Comparison of ENCODE assay signal across 24 mouse cellular contexts in genomic region chr2:113531886-113532285, GRCm38 (mm10).
DNase-seq lines count a peak whose midpoint lies in the region; ATAC-seq and TF ChIP-seq lines count a peak whose summit lies in the region.
"Had no signal": no experiment of that assay in that cellular context is flagged by ENCODE, and none has a peak within 500 bp of the region (broad histone marks: within the 10 kb centered on the region; RNA-seq: fewer than 3 reads in every experiment).

No protein-coding gene starts in this region.

- H3K36me3 ChIP-seq in lung, embryonic 16.5 days (ENCODE audit: control insufficient read depth, insufficient read depth, low read length): no peaks in the 10 kb centered on the region
- no peaks in the 10 kb centered on the region for H3K36me3 ChIP-seq in forebrain, embryonic 16.5 days (ENCODE audit: control insufficient read depth, insufficient read depth)
- H3K36me3 ChIP-seq: embryonic facial prominence, embryonic 13.5 days; embryonic facial prominence, embryonic 15.5 days; forebrain, embryonic 10.5 days; forebrain, embryonic 12.5 days had no signal

- no peak for TF ChIP-seq CTCF in lung, adult 2 months (IDR thresholded peaks at IDR 0.05; ENCODE audit: insufficient read depth, low read length)

- no peak overlapping the region for H3K9ac ChIP-seq in lung, embryonic 16.5 days (ENCODE audit: low read length)
- no peak overlapping the region for H3K9ac ChIP-seq in forebrain, embryonic 16.5 days (replicated peaks; ENCODE audit: low read depth, low read length)
- H3K9ac ChIP-seq: embryonic facial prominence, embryonic 13.5 days; embryonic facial prominence, embryonic 15.5 days; forebrain, embryonic 12.5 days; forebrain, postnatal 0 days had no signal

- peaks cover 10% of the 10 kb centered on the region for H3K4me1 ChIP-seq in lung, embryonic 16.5 days (replicated peaks; ENCODE audit: control insufficient read depth, insufficient read depth, low read length)
- peaks cover 6% of the 10 kb centered on the region for H3K4me1 ChIP-seq in lung, adult 2 months (ENCODE audit: control insufficient read depth, insufficient read depth, low read length)
- H3K4me1 ChIP-seq in forebrain, embryonic 16.5 days (replicated peaks; ENCODE audit: control insufficient read depth, insufficient read depth, low read length): no peaks in the 10 kb centered on the region
- H3K4me1 ChIP-seq: embryonic facial prominence, embryonic 13.5 days; embryonic facial prominence, embryonic 15.5 days; forebrain, embryonic 10.5 days; forebrain, embryonic 12.5 days had no signal

- peaks cover 6% of the 10 kb centered on the region; the same call in 1 of the 2 replicates for H3K27me3 ChIP-seq in lung, embryonic 16.5 days (ENCODE audit: control insufficient read depth, insufficient read depth, low read depth, low read length)
- H3K27me3 ChIP-seq in forebrain, embryonic 16.5 days (replicated peaks; ENCODE audit: control insufficient read depth, insufficient read depth, low read length): no peaks in the 10 kb centered on the region
- H3K27me3 ChIP-seq: embryonic facial prominence, embryonic 15.5 days; forebrain, embryonic 12.5 days had no signal

- TF ChIP-seq POLR2A in lung, adult 2 months (IDR thresholded peaks at IDR 0.05; ENCODE audit: borderline replicate concordance, extremely low read depth, low read depth, low read length): no peak

- no peak overlapping the region for H3K27ac ChIP-seq in lung, embryonic 16.5 days (ENCODE audit: low read length)
- H3K27ac ChIP-seq in forebrain, embryonic 16.5 days (ENCODE audit: low read length): no peak overlapping the region
- H3K27ac ChIP-seq: embryonic facial prominence, embryonic 13.5 days; embryonic facial prominence, embryonic 15.5 days; forebrain, embryonic 10.5 days; forebrain, embryonic 12.5 days had no signal

- no peak overlapping the region for H3K4me2 ChIP-seq in lung, embryonic 16.5 days (ENCODE audit: low read depth, low read length)
- no peak overlapping the region for H3K4me2 ChIP-seq in forebrain, embryonic 16.5 days (ENCODE audit: low read length)
- H3K4me2 ChIP-seq: embryonic facial prominence, embryonic 13.5 days; embryonic facial prominence, embryonic 15.5 days; forebrain, embryonic 12.5 days had no signal

- ATAC-seq in lung, embryonic 16.5 days (ENCODE audit: low read depth): 0 out of 2 replicates have a peak, but pooled peaks have one; percentile 37
- ATAC-seq in cerebellum, adult (ENCODE audit: insufficient number of reproducible peaks, low FRiP score, low TSS enrichment): no peak
- ATAC-seq in forebrain, embryonic 16.5 days: no peak
- ATAC-seq: forebrain, embryonic 14.5 days; forebrain, postnatal 0 days had no signal

- no peak overlapping the region for H3K4me3 ChIP-seq in lung, embryonic 16.5 days (ENCODE audit: low read length)
- no peak overlapping the region for H3K4me3 ChIP-seq in lung, adult 2 months (replicated peaks; ENCODE audit: extremely low read depth, low read depth, low read length)
- H3K4me3 ChIP-seq in forebrain, embryonic 16.5 days (replicated peaks; ENCODE audit: low read length): no peak overlapping the region
- H3K4me3 ChIP-seq: embryonic facial prominence, embryonic 13.5 days; embryonic facial prominence, embryonic 15.5 days; erythroblast, embryonic 14.5 days; forebrain, embryonic 10.5 days; forebrain, embryonic 12.5 days had no signal

- H3K9me3 ChIP-seq in lung, embryonic 16.5 days (ENCODE audit: control insufficient read depth, low read length): no peaks in the 10 kb centered on the region
- no peaks in the 10 kb centered on the region for H3K9me3 ChIP-seq in forebrain, embryonic 16.5 days (ENCODE audit: control insufficient read depth, low read length)
- H3K9me3 ChIP-seq: embryonic facial prominence, embryonic 13.5 days; embryonic facial prominence, embryonic 15.5 days; forebrain, embryonic 10.5 days; forebrain, embryonic 12.5 days had no signal

- DNase-seq in lung, adult 2 months: no peak
- DNase-seq in lung, postnatal 10 days: peak; percentile 14
- peak; percentile 60 for DNase-seq in lung, postnatal 25 days (ENCODE audit: low spot score)
- no peak for DNase-seq in layer of hippocampus, postnatal 25 days (ENCODE audit: extremely low spot score in 1 of 2, low spot score in 1 of 2)
- DNase-seq: adrenal gland, adult 2 months; adrenal gland, postnatal 10 days; adrenal gland, postnatal 25 days; cerebellum, adult 11 months; cerebellum, adult 18-20 months; cerebellum, adult 8-10 months; cerebellum, adult 9-11 months; cerebellum, postnatal 14 days; cerebellum, postnatal 36 days; embryo, embryonic 11 days; forebrain, postnatal 0 days had no signal

- 60% methylated on average over 2 of the region's 2 CpGs for WGBS in lung, embryonic 16.5 days
- WGBS in lung, adult 2 months: 64% methylated on average over 2 of the region's 2 CpGs
- WGBS in forebrain, embryonic 16.5 days: 82% methylated on average over 2 of the region's 2 CpGs

Comparison
In these comparisons a context has a peak if more than half of its experiments do, and no peak if none do; other contexts are left out.
1. DNase-seq: peak in lung, postnatal 10 days (single experiment) and lung, postnatal 25 days (single experiment); none in lung, adult 2 months (single experiment) and layer of hippocampus, postnatal 25 days (0 of 2).